Mouse (Mus musculus) kidney, postnatal 25 days (tissue): ENCODE results near the gene Fezf1.

Source experiments
- DNase-seq, 2 experiments: peaks; one replicate each; pipeline ENCODE4 v3.0.0; 2021; ENCODE audit warnings: mixed read lengths in 2 of 2

The Fezf1 gene

DNA sequence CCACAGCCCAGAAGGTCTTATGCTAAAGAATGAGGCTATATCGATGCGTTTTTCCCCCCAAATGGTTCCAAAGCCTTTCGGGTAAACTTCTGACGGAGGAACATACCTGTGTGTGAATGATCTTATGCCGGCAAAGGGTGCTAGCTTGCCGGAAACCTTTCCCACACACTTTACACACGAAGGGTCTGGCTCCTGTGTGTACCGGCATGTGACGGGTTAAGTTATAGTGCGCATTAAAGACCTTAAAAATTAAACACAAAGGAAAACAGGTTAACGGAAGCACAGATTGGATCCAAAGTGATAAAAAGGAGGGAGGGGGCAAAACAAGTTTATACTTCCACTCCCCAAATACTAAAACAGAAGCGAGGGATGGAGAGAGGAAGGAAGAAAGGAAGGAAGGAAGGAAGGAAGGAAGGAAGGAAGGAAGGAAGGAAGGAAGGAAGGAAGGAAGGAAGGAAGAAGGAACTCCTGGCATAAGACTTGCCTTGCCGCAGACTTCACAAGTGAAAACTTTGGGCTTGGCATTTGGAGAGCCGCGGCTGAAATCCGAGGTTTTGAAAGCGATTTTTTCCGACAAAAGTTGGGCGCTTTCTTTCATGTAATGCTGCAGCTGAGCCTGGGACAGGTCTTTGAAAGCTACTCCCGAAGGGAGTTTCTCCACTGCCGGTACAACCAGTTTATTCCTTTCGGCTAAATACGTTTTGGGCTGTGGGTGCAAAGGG lies 1.2 kb downstream of the Fezf1 start:
- DNase-seq, result no peak

DNA sequence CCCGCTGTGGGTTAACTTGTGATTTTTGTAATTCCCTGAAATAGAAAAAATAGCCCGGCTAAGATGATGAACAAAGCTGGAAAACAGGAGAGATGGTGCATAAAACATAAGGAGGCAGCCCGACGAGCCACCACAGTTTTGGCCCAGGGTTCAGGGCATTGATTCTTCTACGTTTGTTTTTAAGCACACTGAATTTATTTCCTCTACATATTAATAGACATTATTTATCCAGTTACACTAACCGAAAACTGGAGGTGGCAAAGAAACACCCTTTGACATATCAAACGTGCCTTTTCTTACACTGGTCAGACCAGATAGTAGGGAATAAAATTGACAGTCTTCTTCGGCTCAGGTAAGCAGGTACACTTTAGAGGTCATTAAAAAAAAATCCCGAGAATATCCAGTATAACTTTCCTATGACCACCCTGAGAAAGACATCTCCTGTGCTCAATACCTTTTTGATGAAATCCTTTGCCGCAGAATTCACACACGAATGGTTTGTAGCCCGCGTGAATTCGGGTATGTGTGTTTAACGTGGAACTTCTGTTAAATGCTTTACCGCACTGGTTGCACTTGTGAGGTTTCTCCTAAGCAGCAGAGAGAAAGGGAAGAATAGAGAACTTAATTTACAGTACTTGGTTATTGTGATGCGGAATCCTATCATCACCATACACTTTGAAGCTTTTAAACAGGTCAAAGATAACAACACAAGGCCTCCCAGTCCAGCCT lies 1.9 kb downstream of the Fezf1 start:
- no peak for DNase-seq

DNA sequence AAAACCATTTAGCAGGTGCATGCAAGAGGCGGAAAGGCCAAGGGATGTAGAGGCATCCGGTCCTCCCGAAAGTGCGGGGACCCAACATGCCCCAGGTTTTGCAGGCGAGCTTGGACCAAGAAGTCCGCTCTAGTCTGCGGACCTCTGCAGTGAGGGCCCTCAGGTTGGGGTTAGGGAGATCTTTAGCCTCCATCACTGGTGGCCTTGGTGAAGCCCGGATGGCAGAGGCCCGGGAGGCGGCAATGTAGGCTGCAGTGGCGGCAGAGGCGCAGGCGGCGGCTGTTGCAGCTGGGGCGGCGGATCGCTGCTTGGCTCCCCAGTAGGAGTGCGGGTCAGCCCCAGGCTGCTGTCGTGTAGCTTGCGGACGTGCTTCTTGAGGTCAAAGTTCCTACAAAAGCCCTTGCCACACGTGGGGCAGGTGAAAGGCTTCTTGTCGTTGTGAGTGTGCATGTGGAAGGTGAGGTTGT lies 2.6 kb downstream of the Fezf1 start:
- no peak for DNase-seq

DNA sequence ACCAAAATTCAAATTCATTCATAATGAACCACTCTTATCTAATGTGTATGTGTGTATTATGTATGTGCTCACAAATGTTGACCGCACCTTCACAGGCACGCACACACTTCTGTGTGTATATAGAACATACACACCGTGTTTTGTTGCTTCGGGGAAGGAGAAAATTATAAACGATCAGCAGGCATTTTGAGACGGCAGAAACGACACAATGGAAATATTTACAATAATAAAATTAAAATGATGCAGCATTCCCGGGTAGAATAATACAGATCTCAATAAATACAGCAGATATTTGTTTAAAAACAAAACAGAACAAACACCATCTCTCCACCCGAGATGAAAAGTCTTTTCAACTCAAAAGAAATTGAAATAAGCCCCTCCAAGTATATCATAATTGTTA lies 3.0 kb downstream of the Fezf1 start:
- DNase-seq, result no peak

DNA sequence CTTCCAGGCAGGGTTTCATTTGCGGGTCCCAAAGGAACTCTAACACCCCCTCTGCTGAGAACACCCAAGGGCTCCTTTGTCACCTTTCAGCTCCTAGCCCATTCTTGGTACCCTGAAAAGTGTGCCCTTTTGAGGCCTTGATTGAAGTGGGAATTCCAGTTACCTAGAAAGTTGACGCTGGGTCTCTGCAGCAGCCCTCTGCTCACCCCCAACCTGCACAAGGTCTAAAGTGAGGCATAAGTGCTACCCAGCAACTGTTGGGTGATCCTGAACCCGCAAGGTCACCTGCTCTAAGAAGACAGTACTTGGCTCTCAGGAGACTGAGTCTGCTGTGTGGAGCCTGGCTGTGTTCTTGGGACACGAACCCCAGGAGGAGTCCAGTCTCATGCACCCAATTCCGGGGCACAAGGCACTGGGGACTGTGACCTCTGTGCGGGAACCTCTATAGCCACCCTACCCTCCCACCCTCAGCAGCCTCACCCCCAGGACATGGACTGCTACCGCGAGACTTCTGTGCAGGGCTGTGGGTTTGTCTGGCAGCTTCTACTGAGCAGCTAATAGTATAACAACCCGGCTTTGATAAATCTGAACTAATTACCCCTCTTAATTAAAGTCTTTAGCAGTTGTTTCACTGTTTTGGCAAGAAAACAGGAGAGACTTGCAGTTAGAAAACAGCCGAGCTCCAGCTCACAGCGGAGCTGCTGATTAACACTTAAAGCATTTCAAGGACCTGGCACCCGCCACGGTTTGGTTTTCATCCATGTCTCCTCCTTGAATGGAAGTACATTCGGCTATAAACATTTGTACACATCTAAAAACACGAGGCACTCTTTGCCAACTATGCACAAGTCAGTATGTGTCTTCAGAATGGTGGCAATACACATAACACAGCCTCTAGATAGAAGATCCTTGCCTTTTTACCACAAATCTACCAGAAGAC lies 4.1 kb downstream of the Fezf1 start:
- no peak for DNase-seq

DNA sequence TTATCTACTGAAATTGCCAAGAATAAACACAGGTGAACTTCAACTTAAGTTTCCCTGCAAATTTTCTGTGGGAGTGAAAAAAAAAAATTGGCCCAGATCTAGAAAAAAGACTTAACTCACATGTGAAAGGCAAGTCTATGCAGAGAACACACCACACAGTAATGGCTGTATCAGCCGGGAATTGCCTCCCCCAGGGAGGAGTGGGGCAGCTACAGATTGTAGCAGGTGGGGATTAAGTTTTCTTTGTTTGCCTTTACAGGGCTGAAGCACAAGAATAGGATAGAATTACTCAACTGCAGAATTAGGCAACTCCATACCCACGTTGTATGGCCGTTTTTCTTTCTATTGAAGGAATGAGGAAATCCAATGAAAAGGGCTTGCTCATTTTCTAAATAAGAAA lies 36.7 kb downstream of the Fezf1 start:
- DNase-seq, result no peak

DNA sequence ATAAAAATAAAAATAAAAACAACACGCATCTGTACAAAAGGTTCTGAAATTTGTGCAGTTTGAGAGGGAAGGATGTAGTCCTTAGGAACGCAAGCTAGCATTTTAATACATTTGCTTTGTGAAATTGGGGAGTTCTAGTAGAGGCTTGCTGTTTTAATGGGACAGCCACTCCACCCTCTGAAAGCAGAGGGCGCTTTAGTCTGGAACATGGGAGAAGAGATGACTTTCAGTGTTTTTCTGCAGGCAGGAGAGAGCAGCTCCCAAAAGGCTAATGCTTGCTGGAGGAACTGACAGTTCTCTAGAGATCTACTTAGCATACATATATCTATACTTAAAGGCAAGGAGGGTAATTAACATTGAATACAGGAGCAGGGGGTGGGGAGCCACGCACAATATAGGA lies 40.4 kb downstream of the Fezf1 start:
- no peak for DNase-seq

DNA sequence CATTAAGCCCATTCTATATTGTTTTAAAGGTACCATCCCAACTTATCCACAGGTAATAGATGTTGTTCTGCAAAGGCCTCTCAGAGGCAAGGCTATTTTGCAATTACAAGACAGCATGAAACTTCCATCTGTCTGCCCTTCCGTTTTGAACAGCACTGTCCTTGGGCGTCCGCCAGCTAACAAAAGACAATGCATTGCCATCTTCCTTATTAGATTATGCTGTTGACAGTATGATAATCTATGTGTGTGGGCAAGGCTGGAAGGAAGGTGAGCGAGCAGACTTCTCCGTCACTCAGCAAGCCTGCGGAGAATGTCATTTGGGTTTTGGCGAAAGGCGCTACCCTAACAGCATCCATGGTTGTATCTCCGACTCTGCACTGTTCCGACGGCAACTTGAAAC lies 45.5 kb downstream of the Fezf1 start:
- no peak for DNase-seq
